Mouse (Mus musculus) WW6 (cell line): ENCODE results near the gene Myl6.

Source experiments
- DNase-seq: peaks from one replicate; pipeline ENCODE4 v3.0.0-alpha.2; 2013; ENCODE audit warnings: low read depth, low spot score

Myl6 gene

DNA sequence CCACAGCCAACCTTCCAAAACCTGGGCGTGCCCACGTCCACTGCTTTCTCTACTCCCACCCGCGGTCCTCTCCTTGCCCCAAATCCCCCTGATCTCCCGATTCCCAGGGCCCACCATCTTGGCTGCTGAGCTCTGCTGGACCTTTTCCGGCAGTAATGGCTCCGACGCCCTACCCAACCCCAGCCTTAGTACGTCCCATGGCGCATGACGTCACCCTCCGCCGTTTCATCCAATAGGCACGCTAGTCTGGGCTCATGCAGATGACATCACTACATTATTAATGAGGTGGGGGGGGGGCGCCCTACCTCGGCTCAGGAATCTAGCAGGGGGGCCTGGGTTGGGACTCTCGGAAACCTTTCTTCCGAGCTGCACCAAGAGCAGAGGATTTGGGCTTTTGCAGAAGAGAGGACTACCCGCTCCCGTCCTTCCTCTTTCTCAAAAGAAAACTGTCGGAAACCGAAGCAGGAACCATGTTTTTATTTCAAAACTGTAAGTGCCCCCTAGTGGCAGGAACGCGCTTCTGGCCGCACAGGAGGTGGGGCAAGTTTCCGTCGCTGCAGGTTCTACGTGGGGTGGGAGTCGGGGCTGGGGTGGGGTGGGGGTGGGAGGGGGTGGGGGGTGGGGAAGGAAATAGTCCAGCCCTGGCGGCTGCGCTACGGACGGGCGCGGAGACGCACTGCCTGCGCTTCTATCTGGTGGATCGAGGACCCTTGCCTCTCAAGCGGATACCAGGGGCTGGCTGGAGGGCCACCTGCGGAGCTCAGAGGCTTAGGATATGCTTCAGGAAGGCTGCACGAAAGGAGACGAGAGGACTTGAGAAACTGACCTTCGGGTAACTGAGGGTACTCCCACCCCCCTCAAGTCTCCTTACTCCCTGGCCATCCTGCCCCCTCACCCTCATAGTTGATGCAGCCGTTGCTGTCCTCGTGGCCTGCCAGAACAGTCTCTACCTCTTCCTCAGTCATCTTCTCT is at the start of gene Myl6:
TSS of gene Myl6 (minus strand) at position 451 of the 972 bp plus-strand sequence.
- peak; percentile 91 for DNase-seq

DNA sequence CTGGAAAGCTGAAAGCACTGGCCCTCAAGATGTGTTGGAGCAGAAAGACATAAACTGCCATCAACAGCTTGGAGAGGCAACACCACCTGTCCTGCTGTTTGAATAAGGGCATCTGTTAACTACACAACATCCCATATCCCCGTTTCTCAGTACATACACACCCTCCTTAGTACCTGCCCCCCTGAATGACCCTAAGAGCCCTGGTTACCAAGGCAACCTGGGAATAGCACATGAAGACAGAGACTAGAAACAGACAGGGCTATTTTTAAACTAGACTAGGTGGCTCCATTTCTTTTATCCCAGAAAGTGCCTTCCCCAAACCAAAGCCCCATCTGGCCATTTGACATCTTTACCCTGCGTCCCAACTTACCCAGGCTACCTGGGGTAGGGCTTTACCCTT is 49.2 kb upstream of the Myl6 start:
- DNase-seq: no peak

DNA sequence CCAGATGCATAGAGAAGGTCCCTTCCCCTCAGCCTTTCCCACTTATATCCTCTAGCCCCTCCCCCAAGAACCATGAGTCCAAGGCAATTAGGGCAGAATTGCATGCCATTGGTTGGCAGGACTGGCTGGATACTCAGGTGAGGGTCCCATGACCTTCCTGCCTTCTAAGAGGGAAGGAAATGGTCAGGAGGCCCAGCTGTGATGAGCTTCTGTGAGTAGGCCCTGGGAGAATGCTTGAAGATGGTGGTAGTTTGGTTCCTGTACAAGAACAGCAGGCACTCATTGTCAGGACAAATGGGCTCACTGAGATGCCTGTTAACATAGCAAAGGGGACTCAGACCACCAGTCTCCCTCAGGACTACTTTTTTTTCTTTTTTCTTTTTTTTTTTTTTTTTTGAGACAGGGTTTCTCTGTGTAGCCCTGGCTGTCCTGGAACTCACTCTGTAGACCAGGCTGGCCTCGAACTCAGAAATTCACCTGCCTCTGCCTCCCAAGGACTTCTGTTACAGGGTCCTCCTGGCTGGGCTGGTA is 44.5 kb upstream of the Myl6 start:
- no peak for DNase-seq

DNA sequence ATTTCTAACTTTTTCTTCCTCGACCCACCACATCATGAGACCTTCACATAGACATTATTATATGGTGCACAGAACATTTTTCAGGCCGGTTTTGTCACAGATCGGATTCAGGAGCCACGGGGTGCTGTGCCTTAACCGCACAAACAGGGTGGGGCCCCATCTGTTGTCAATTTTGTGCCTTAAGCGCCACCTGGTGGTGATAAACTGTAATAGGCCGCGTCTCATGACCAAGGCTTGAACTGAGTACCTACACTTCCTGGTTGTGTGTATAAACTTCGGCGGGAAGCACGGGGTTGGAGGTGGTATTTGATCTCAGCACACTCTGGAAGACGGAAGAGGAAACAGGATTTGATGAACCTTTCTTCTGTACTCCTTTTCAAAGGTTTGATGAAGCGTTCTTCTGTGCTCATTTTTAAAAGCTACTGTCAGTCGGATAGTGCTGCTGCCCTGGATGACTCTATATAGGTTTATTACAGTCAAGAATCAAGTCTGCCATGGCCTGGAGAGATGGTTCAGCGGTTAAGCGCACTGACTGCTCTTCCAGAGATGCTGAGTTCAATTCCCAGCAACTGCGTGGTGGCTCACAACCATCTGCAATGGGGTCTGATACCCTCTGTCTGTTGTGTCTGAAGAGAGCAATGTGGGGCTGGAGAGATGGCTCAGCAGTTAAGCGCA is 42.5 kb upstream of the Myl6 start:
- DNase-seq: peak; percentile 77

DNA sequence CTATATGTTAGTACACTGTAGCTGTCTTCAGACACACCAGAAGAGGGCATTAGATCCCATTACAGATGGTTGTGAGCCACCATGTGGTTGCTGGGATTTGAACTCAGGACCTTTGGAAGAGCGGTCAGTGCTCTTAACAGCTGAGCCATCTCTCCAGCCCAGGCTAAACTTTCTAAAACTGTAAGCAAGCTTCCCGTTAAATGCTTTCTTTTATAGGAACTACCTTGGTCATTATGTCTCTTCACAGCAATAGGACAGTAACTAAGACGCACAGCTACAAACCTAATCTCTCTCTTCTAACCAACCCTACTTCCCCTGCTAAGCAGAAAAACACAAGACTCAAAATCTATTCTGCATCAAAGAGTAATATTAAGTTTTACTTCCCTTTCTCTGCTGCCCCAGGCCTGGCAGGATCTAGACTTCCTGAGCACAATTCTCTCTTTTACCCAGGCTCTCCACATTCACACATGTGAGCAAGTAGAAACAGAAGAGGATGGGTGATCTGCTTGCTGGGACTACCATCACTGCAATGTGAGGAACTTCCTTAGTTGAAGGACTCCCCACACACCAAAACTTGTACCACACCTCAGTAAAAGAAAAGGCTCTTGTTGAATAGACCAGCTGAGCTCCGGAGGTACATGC is 41.8 kb upstream of the Myl6 start:
- no peak for DNase-seq

DNA sequence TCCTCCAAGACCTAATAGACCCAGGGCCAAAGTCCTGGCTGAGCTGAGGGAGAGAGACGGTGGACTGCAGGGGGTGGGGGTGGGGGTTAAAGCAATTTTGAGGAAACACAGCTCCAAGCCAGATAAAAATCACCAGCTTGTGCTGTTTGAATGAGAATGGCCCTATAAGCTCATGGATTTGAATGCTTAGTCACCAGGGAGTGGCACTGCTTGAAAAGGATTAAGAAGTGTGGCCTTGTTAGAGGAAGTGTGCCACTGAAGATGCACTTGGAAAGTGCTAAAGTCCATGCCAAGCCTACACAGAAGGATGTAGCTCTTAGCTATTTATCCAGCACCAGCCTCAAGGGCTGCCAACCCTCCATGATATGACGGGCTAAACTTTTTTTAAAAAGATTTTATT is 41.3 kb upstream of the Myl6 start:
- DNase-seq: no peak

DNA sequence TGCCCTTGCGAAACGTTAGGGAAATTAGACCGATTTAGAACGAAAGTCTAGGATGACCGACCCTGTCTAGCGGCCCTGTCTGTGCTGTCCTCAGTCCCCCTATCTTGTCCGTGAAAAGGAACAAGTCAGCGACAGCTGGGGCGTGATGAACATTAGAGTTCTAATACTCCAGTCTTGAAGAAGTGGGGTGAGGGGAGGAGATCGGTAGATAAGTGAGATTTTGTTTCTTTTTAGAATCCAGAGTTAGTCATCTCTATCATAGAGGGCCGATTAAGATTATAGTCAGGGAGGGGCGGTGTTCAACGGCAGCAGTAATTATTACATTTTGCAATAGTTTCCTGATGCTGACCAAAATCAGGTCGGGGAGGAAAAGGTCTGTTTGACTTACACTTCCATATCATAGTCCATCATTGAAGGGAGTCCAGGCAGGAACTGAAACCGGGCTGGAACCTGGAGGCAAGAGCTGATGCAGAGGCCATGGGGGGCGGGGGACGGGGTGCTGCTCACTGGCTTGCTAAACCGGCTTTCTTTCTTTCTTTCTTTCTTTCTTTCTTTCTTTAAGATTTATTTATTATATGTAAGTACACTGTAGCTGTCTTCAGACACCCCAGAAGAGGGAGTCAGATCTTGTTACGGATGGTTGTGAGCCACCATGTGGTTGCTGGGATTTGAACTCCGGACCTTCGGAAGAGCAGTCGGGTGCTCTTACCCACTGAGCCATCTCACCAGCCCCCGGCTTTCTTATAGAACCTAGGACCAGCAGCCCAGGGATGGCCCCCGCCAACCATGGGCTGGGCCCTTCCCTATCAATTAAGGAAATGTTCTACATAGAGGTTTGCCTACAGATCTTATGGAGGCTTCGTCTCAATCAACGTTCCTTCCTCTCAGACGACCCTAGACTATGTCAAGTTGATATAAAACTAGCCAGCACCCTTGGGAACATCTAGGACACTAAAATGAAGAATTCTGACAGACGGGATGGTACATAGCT is 32.7 kb upstream of the Myl6 start:
- no peak for DNase-seq

DNA sequence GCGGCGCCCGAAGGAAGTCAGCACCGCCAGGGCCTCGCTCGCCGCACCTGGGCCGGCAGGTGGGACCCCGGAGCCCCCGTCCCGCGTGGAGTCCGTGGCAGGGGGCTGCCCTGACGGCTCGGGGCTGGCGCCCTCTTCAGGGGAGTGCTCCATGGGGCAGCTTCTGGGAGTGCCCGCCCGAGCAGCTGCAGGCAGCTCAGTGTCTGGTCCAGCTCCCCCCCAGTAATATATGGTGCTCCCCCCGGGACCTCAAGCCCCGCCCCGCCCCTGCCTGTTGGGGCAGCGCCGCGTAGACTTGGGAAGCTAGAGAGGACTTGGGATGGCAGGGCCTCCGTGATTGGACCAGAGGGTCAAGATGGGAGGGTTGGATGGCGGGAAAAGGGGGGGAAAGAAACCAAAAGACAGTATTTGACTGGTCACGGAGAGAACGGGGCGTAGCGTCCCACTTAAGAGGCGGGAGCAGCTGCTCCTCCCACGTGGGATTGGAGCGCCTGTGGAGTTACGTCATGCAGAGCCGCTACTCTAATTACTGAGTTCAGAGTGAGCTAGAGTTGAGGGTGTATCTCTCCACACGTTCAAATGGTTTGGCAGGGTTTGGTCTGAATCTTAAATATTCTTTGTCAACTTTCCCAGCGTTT is 31.8 kb upstream of the Myl6 start, which contains the start of gene Esyt1:
TSS of gene Esyt1 (minus strand) at position 201 of the 638 bp plus-strand sequence.
- DNase-seq: peak; percentile 92

DNA sequence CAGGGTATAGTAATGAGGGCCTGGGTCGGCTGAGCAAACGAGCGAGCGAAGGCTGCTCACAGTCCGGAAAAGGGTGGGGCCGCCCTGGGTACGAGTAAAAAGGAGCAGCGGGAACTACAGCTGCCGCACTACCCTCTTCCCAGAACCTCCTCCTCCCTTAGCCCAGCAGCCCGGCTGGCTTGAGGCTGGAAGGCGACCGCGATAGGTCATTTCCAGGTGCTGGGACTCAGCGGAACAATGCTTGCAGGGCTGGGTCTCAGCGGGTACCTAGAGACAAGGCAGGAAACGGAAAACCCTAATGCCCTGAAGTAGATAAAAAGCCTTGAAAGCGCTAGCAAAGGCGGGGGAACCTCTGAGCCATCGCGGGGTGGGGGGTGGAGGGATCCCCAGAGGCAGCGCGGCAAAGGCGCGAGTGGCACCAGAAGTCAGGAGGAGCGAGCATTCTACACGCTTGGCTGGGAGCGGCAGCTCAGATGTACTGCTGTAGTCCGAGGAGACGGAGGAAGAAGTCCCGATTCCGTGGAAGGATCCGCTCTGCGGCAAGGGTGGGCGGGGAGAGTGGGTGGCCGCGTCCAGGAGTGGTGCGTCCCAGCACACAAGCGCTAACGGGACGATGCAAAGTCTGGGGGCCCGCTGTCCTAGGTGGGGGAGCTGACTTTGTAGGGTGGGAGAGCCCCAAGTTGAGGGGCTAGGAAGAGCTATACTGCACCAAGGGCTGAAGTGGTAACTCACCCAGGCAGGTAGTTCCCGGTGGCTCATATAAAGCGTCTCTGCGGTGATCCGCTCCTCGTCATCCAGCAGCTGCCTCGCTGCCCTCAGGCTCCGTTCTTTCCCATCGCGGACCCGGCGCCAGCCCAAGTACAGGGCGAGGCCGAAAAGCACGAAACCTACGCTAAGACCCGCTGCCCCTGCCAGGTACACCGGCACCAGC is 31.1 kb upstream of the Myl6 start:
- DNase-seq: no peak

DNA sequence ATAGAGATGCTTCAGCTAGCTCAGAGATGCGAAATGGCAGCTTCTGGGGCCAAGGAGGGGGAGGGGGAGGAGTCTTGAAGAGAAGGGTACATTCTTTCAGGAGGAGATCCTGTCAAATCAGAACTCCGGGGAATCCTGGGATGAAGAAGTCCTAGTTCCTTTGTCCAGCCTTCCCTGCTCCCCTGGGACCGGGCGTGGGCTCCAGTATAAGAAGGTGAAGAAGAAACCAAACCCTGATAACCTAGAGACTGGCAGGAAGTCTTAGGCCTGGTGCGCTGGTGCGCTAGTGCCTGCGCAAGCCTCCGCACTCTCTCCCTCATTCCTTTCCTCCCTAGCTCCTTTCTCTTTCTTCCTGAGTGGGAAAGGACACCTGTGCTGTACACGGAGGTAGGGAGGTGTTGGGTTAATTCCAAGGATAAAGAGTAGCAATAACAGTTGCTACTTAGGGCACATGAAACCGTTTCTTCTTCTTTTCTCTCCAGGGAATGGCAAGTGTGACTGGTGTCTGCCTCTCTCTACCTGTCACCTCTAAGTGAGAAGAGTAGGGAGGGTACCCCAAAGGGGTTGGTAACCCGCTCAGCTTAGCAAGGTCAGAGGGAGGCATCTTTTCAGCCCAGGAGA is 30.3 kb upstream of the Myl6 start:
- no peak for DNase-seq

DNA sequence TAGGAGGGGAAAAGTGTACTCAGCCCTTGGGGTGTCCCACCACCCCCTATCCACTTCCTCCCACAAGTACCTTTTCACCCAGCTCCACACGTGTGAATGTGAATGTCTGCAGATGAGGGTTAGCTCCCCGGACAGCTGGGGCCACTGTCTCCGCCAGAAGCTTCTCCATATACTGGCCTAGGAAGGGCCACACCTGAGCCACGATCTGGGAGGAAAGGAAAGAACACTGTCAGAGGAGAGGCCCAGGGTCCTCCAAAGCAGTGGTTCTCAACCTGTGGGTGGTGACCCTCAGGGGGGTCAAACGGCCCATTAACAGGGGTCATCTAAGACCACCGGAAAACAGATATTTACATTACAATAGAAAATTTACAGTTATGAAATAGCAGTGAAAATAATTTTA is 28.4 kb upstream of the Myl6 start:
- DNase-seq: no peak

DNA sequence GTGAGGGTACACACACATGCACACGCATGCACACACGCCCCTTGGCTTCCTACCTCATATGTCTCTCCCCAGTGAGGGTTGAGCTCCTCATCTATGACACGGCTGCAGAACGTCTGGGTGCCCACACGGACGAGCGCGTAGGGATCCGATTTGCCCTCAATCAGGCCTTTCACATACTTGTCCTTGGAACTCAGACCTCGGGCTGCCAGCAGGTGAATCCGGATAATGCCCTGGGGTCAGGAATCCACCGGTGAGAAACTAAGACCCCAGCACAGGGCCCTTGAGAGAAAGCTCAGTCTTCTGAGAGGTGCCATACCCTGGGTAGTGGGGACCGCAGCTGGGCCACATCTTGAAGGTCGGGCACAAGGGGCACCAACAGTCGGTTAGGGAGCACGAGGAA is 26.6 kb upstream of the Myl6 start:
- DNase-seq: no peak

DNA sequence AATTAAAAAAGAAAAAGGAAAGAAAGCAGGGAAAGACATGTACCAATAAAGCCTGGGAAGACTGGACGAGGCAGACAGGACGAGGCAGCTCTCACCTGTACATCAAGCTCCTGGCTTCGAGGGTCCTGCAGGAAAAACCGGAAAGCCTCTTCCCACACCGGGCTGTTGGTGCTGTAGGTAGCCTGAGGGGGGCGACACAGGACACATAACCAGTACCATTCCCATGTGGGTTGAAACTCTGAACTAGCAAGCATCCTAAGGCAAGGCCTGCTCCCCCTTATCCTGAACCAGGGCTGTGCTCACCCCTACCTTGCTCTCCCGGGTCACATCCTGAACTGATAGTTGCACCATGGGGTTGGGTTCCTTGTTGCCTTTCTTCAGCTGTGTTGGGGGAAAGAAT is 24.9 kb upstream of the Myl6 start:
- no peak for DNase-seq

DNA sequence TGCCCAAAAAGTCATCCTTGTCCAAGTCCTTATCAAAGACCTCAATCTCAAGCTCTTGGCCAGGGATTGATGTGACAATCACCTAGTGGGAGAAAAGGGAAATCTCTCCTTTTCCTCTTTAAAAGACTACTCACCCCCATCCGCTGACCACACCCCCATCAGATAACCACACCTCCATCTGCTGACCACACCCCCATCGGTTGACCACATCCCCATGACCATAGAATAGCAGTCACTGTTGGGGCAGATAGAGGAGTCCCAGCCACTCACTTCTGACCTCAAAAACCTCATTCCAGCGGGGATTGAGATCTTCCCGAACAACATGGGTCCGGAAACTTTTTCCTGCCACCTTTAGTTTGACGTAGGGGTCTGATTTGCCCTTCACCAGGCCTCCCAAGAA is 22.7 kb upstream of the Myl6 start:
- no peak for DNase-seq

DNA sequence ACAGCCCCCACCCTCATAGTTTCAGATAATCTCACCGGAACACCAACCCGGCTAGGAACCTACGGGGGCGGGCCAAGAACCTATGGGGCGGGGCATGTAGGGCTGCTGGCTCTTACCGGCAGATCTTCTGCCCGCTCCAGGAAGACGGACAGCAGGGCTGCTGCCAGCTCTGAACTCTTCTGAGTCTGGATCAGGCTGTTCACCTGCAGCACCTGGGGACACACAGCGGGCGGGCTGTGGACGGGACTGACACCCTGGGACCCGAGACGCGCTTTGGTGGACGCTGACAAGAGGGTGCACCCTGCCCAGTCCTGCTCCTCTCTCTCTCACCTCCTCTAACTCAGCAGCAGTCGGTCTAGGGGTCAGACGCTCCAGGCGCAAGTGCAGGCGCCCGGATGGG is 22.1 kb upstream of the Myl6 start:
- DNase-seq: no peak

DNA sequence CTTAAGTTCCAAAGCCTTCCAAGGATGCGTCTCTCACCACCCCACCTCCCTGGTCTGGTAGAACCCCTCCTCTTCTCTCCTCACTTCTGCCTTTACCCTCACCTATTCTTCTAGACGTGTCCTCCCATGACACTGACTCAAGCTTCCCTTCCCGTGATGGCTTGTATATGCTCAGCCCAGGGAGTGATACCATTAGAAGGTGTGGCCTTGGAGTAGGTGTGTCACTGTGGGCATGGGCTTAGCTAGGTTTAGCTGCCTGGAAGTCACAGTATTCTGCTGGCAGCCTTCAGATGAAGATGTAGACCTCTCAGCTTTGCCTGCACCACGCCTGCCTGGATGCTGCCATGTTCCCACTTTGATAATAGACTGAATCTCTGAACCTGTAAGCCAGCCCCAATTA is 21.1 kb upstream of the Myl6 start:
- no peak for DNase-seq

DNA sequence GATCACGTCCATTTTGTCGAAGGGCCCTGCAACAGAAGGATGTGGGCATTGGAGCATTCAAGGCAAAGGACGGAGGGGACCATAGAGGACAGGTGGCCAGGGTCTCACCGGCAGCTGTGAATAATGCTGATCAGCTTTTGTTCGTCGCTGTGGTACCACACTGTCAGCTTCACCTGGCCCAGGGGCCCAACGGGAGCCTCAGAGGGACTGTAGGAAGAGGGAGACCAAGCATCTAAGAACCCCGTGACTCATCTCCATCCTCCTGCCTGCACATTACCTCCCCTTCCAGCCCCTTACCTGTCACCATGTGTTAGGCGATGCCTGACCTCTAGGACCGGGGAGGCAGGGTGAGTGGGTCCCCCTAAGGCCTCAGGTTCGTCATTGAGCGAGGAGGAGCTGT is 17.8 kb upstream of the Myl6 start:
- DNase-seq: no peak

DNA sequence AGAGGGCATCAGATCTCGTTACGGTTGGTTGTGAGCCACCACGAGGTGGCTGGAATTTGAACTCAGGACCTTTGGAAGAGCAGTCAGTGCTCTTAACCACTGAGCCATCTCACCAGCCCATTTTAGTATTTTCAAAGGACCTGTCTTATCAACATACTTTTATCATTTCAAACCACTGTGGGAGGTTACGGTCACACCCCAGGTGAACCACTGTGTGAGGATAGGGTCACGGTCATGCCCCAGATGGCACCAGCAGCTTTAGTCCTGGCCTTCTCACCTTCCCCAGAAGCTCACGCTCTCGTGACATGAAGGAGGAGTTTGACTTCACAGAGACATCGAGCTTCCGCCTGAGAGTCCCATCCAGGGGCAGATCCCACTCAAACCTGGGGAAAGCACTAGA is 17.2 kb upstream of the Myl6 start:
- no peak for DNase-seq

DNA sequence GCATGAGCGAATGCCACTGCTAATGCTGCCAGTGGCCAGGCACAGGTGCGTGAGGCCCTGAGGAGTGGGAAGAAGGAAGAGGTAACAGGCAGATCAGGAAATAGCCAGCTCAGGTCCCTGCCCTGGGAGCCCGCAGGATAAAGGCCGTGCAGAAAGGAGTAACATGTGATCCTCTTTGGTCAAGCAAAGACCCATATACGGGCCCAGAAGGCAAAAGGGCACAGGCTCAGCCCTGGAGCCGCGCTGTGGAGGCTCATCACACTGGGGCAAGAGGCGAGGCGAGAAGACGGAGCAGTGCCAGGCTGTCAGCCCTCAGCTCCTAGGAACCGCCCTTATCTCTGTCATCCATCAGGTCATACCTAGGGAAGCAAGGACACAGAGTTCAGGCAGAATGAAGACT is 16.4 kb upstream of the Myl6 start:
- DNase-seq: no peak
